Mouse (Mus musculus): ENCODE measurements around the gene Pld6. TPM values are rescaled to one million over a fixed set of nuclear protein-coding genes. Genes with fewer than 3 reads are reported as not detected.
A peak's percentile ranks its signal among the peaks of the same experiment; 100 is the strongest.

Pld6 gene
- polyA plus RNA-seq, 1 experiment from 2014 or later = 7.9 TPM

DNA sequence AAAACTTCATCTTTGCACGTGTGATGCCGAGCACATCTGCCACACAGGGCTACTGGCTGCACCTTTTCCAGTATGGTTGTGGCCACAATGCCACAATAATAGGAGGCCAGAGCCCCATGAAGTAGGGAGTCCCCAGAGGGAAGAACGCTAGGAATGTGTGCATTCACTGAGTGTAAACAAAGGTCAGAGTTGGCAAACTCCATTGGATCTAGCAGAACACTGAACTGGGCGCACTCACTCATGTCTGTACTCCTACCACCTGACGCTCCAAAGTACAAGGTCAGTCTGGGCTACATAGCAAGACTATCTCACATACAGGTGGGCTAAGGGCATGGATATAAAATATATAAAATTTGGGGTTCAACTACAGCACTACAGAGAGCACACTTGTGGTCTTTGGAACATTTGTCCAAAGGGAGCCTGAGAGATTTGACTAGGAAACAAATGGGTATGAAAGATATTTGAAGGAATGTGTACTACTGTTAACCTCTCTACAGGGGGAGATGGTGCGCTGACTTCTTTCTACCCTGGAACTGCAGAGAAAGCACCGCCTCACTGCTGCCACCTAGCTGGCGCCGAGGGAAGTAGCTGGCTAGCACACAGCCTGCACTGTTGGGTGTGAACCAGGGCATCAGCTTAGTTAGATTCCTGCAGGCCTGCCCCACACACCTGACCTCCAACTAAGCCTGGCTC lies 9.1 kb downstream of the Pld6 start:
- Histone ChIP-seq H3K36me3 (ENCODE audit: control insufficient read depth, insufficient read depth, low read length) (peaks cover 39% of the 10 kb centered on the region), H3K4me3 (ENCODE audit: low read length) (no peak overlapping the region), H3K9ac (ENCODE audit: low read length) (no peak overlapping the region), H3K27me3 (ENCODE audit: control insufficient read depth, insufficient read depth, low read depth, low read length) (no peaks in the 10 kb centered on the region), H3K27ac (ENCODE audit: low read length) (peak overlapping the region; percentile 64), H3K9me3 (ENCODE audit: control insufficient read depth, low read length) (no peaks in the 10 kb centered on the region), H3K4me1 (replicated peaks; ENCODE audit: control insufficient read depth, insufficient read depth, low read length) (no peaks in the 10 kb centered on the region), H3K4me2 (ENCODE audit: low read depth, low read length) (no peak overlapping the region)
- WGBS = 51% methylated on average over 9 of the region's 9 CpGs
- ATAC-seq (ENCODE audit: low read depth) = peak; percentile 67

DNA sequence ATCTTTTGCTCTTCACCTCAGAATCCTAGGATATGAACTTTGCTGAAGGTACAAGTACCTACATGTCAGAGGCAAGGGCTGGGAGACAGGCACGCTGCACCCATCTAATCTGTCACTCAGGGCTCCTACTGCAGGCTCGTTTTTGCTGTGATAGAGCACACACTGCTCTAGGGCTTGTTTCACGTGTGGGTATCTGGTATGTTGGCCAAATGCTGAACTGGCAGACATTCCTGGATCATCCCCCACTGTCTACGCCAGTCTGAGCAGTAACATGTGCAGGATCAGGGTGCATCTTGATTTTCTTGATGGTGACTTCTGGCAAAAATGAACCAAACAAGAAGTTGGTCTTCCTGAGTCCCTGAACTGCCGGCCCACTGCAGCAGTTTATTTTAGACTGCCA lies 10.2 kb downstream of the Pld6 start:
- Histone ChIP-seq H3K4me3 (ENCODE audit: low read length) (no peak overlapping the region), H3K4me2 (ENCODE audit: low read depth, low read length) (no peak overlapping the region), H3K9me3 (ENCODE audit: control insufficient read depth, low read length) (no peaks in the 10 kb centered on the region), H3K27me3 (ENCODE audit: control insufficient read depth, insufficient read depth, low read depth, low read length) (no peaks in the 10 kb centered on the region), H3K9ac (ENCODE audit: low read length) (no peak overlapping the region), H3K27ac (ENCODE audit: low read length) (no peak overlapping the region), H3K36me3 (ENCODE audit: control insufficient read depth, insufficient read depth, low read length) (peaks cover 40% of the 10 kb centered on the region), H3K4me1 (replicated peaks; ENCODE audit: control insufficient read depth, insufficient read depth, low read length) (no peaks in the 10 kb centered on the region)
- 85% methylated on average over 5 of the region's 5 CpGs for WGBS
- no peak for ATAC-seq (ENCODE audit: low read depth)

- H3K9me3 ChIP-seq (ENCODE audit: control insufficient read depth, low read length) = no peaks in the 10 kb centered on the region
- H3K4me3 ChIP-seq (ENCODE audit: low read length) = no peak overlapping the region
- H3K4me2 ChIP-seq (ENCODE audit: low read depth, low read length) = no peak overlapping the region
- H3K9ac ChIP-seq (ENCODE audit: low read length) = no peak overlapping the region
- no peaks in the 10 kb centered on the region for H3K4me1 ChIP-seq (replicated peaks; ENCODE audit: control insufficient read depth, insufficient read depth, low read length)
- 86% methylated on average over 13 of the region's 13 CpGs for WGBS
- no peak for ATAC-seq (ENCODE audit: low read depth)
- no peaks in the 10 kb centered on the region for H3K27me3 ChIP-seq (ENCODE audit: control insufficient read depth, insufficient read depth, low read depth, low read length)
- no peak overlapping the region for H3K27ac ChIP-seq (ENCODE audit: low read length)
- peaks cover 56% of the 10 kb centered on the region for H3K36me3 ChIP-seq (ENCODE audit: control insufficient read depth, insufficient read depth, low read length)
These were observed 11.9 kb downstream of the Pld6 start for GRCm38 (mm10) chr11:59775435-59776148.

- H3K27me3 ChIP-seq (ENCODE audit: control insufficient read depth, insufficient read depth, low read depth, low read length) = no peaks in the 10 kb centered on the region
- H3K4me3 ChIP-seq (ENCODE audit: low read length) = no peak overlapping the region
- H3K9me3 ChIP-seq (ENCODE audit: control insufficient read depth, low read length) = no peaks in the 10 kb centered on the region
- no peak for ATAC-seq (ENCODE audit: low read depth)
- no peak overlapping the region for H3K9ac ChIP-seq (ENCODE audit: low read length)
- 89% methylated on average over 4 of the region's 4 CpGs for WGBS
- H3K4me2 ChIP-seq (ENCODE audit: low read depth, low read length) = no peak overlapping the region
- H3K4me1 ChIP-seq (replicated peaks; ENCODE audit: control insufficient read depth, insufficient read depth, low read length) = no peaks in the 10 kb centered on the region
- H3K27ac ChIP-seq (ENCODE audit: low read length) = no peak overlapping the region
- H3K36me3 ChIP-seq (ENCODE audit: control insufficient read depth, insufficient read depth, low read length) = peaks cover 65% of the 10 kb centered on the region
These were observed 12.9 kb downstream of the Pld6 start for GRCm38 (mm10) chr11:59774522-59774921.

- Histone ChIP-seq H3K9me3 (ENCODE audit: control insufficient read depth, low read length) (no peaks in the 10 kb centered on the region), H3K4me3 (ENCODE audit: low read length) (no peak overlapping the region), H3K36me3 (ENCODE audit: control insufficient read depth, insufficient read depth, low read length) (peaks cover 74% of the 10 kb centered on the region), H3K27ac (ENCODE audit: low read length) (no peak overlapping the region), H3K4me2 (ENCODE audit: low read depth, low read length) (no peak overlapping the region), H3K27me3 (ENCODE audit: control insufficient read depth, insufficient read depth, low read depth, low read length) (no peaks in the 10 kb centered on the region), H3K9ac (ENCODE audit: low read length) (no peak overlapping the region), H3K4me1 (replicated peaks; ENCODE audit: control insufficient read depth, insufficient read depth, low read length) (no peaks in the 10 kb centered on the region)
- WGBS = 88% methylated on average over 4 of the region's 4 CpGs
- no peak for ATAC-seq (ENCODE audit: low read depth)
These were observed 14.5 kb downstream of the Pld6 start for GRCm38 (mm10) chr11:59772902-59773301.

GRCm38 (mm10) chr11:59772291-59772690 lies 15.2 kb downstream of the Pld6 start:
- Histone ChIP-seq H3K4me2 (ENCODE audit: low read depth, low read length) (no peak overlapping the region), H3K4me3 (ENCODE audit: low read length) (no peak overlapping the region), H3K27me3 (ENCODE audit: control insufficient read depth, insufficient read depth, low read depth, low read length) (no peaks in the 10 kb centered on the region), H3K4me1 (replicated peaks; ENCODE audit: control insufficient read depth, insufficient read depth, low read length) (no peaks in the 10 kb centered on the region), H3K9ac (ENCODE audit: low read length) (no peak overlapping the region), H3K9me3 (ENCODE audit: control insufficient read depth, low read length) (no peaks in the 10 kb centered on the region), H3K27ac (ENCODE audit: low read length) (no peak overlapping the region), H3K36me3 (ENCODE audit: control insufficient read depth, insufficient read depth, low read length) (peaks cover 74% of the 10 kb centered on the region)
- 78% methylated on average over 2 of the region's 2 CpGs for WGBS
- no peak for ATAC-seq (ENCODE audit: low read depth)

DNA sequence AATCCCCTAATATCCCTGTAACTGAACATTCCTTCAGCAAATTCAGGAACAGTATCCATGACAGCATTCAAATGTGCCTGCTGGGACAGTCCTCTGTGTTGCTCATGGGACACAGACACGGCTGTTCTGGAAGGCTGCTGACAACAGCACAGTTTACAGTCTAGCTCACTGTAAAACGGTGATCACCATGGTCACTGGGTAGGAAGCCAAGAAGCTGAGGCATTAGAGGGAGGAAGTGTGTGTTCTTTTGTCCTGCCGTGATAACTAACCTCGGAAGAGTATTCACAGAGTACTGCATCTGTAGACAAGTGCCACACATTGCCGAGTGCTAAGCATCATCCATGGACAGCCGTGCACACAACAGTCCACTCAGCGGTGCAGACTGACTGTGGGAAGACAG lies 16.7 kb downstream of the Pld6 start:
- Histone ChIP-seq H3K9ac (ENCODE audit: low read length) (no peak overlapping the region), H3K27me3 (ENCODE audit: control insufficient read depth, insufficient read depth, low read depth, low read length) (no peaks in the 10 kb centered on the region), H3K27ac (ENCODE audit: low read length) (no peak overlapping the region), H3K4me1 (replicated peaks; ENCODE audit: control insufficient read depth, insufficient read depth, low read length) (no peaks in the 10 kb centered on the region), H3K9me3 (ENCODE audit: control insufficient read depth, low read length) (no peaks in the 10 kb centered on the region), H3K4me3 (ENCODE audit: low read length) (no peak overlapping the region), H3K4me2 (ENCODE audit: low read depth, low read length) (no peak overlapping the region), H3K36me3 (ENCODE audit: control insufficient read depth, insufficient read depth, low read length) (peaks cover 75% of the 10 kb centered on the region)
- no peak for ATAC-seq (ENCODE audit: low read depth)
- 81% methylated on average over 7 of the region's 7 CpGs for WGBS

- Histone ChIP-seq H3K27ac (ENCODE audit: low read length) (no peak overlapping the region), H3K36me3 (ENCODE audit: control insufficient read depth, insufficient read depth, low read length) (peaks cover 78% of the 10 kb centered on the region), H3K4me2 (ENCODE audit: low read depth, low read length) (no peak overlapping the region), H3K9ac (ENCODE audit: low read length) (no peak overlapping the region), H3K4me1 (replicated peaks; ENCODE audit: control insufficient read depth, insufficient read depth, low read length) (no peaks in the 10 kb centered on the region), H3K27me3 (ENCODE audit: control insufficient read depth, insufficient read depth, low read depth, low read length) (no peaks in the 10 kb centered on the region), H3K9me3 (ENCODE audit: control insufficient read depth, low read length) (no peaks in the 10 kb centered on the region), H3K4me3 (ENCODE audit: low read length) (no peak overlapping the region)
- no peak for ATAC-seq (ENCODE audit: low read depth)
- WGBS = 76% methylated on average over 6 of the region's 6 CpGs
These were observed 17.7 kb downstream of the Pld6 start for GRCm38 (mm10) chr11:59769738-59770137.

- no peak for ATAC-seq (ENCODE audit: low read depth)
- no peaks in the 10 kb centered on the region for H3K27me3 ChIP-seq (ENCODE audit: control insufficient read depth, insufficient read depth, low read depth, low read length)
These were observed 18.1 kb downstream of the Pld6 start for GRCm38 (mm10) chr11:59769307-59769706.

More at GRCm38 (mm10) chr11:59769307-59769706, 18.1 kb downstream of the Pld6 start:
- Histone ChIP-seq H3K9ac (ENCODE audit: low read length) (no peak overlapping the region), H3K36me3 (ENCODE audit: control insufficient read depth, insufficient read depth, low read length) (peaks cover 78% of the 10 kb centered on the region), H3K4me2 (ENCODE audit: low read depth, low read length) (no peak overlapping the region), H3K4me1 (replicated peaks; ENCODE audit: control insufficient read depth, insufficient read depth, low read length) (no peaks in the 10 kb centered on the region), H3K9me3 (ENCODE audit: control insufficient read depth, low read length) (no peaks in the 10 kb centered on the region), H3K4me3 (ENCODE audit: low read length) (no peak overlapping the region), H3K27ac (ENCODE audit: low read length) (no peak overlapping the region)
- WGBS = 88% methylated on average over 2 of the region's 2 CpGs
